Mouse (Mus musculus) forebrain, embryonic 15.5 days (tissue): ENCODE measurements around the gene Lmtk2. TPM values are rescaled to one million over a fixed set of nuclear protein-coding genes. Genes with fewer than 3 reads are reported as not detected.

Experiments used
- ATAC-seq: fragments of 200-750 bp; cut with Nextera tagmentation; replicated peaks from 2 replicates; pipeline ENCODE4 v1.8.0; 2017; ENCODE audit warnings: mild to moderate bottlenecking, moderate TSS enrichment, moderate library complexity
- H3K27ac ChIP-seq: fragments of 300-500 bp; sonication (generic); replicated peaks from 2 replicates; pipeline ENCODE4 v1.5.1; 2015; ENCODE audit warnings: mild to moderate bottlenecking, inconsistent platforms
- H3K27me3 ChIP-seq: fragments of 300-500 bp; sonication (generic); 2 replicates; pipeline ENCODE4 v1.6.1; 2015; ENCODE audit warnings: inconsistent platforms
- H3K36me3 ChIP-seq: fragments of 300-500 bp; sonication (generic); 2 replicates; pipeline ENCODE4 v1.6.1; 2015; ENCODE audit warnings: mild to moderate bottlenecking, inconsistent platforms
- H3K4me1 ChIP-seq: fragments of 300-500 bp; sonication (generic); 2 replicates; pipeline ENCODE4 v1.6.1; 2015; ENCODE audit warnings: inconsistent platforms
- H3K4me2 ChIP-seq: fragments of 300-500 bp; sonication (generic); replicated peaks from 2 replicates; pipeline ENCODE4 v1.6.1; 2015; ENCODE audit warnings: mild to moderate bottlenecking, inconsistent platforms
- H3K4me3 ChIP-seq: fragments of 300-500 bp; sonication (generic); 2 replicates; pipeline ENCODE4 v1.5.1; 2015; ENCODE audit warnings: mild to moderate bottlenecking, inconsistent platforms
- H3K9ac ChIP-seq: fragments of 300-500 bp; sonication (generic); replicated peaks from 2 replicates; pipeline ENCODE4 v1.6.1; 2015; ENCODE audit warnings: mild to moderate bottlenecking, inconsistent platforms
- H3K9me3 ChIP-seq: fragments of 300-500 bp; sonication (generic); 2 replicates; pipeline ENCODE4 v1.6.1; 2016; ENCODE audit warnings: inconsistent platforms
- WGBS: fragments of 180-500 bp; shearing (Covaris S2); methylation state at CpG from one replicate; pipeline ENCODE4 v1.1.7; 2015; ENCODE audit warnings: mixed read lengths; 5-methylcytosine and 5-hydroxymethylcytosine counted together
- polyA plus RNA-seq: library from polyadenylated mRNA; unstranded; fragments of >200 nt; fragmentation: Nextera tagmentation; extraction: Ambion mirVana; gene quantifications from 2 replicates; pipeline ENCODE4 v1.2.1, GENCODE M21; 2015

Gene Lmtk2
- polyA plus RNA-seq, 1 experiment from 2014 or later = 8.4 TPM

DNA sequence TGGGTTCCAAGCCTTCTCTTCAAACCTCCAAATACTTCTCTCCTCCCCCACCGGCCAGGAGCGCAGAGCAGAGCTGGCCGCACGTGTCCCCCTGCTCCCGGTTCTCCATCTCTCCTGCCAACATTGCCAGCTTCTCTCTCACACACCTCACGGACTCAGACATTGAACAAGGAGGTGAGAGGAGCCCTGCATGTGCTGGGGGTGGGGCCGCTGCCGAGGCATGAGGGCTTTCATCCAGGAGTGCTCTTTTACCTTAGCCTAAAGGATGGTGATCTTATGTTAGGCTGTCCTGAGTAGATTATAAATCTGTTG is 83.0 kb downstream of the Lmtk2 start:
- Histone ChIP-seq H3K36me3 (peaks cover 21% of the 10 kb centered on the region), H3K27me3 (no peaks in the 10 kb centered on the region), H3K4me1 (no peaks in the 10 kb centered on the region), H3K9ac (no peak overlapping the region), H3K4me2 (no peak overlapping the region), H3K4me3 (no peak overlapping the region), H3K9me3 (no peaks in the 10 kb centered on the region), H3K27ac (no peak overlapping the region)
- no peak for ATAC-seq
- 86% methylated on average over 8 of the region's 8 CpGs for WGBS

DNA sequence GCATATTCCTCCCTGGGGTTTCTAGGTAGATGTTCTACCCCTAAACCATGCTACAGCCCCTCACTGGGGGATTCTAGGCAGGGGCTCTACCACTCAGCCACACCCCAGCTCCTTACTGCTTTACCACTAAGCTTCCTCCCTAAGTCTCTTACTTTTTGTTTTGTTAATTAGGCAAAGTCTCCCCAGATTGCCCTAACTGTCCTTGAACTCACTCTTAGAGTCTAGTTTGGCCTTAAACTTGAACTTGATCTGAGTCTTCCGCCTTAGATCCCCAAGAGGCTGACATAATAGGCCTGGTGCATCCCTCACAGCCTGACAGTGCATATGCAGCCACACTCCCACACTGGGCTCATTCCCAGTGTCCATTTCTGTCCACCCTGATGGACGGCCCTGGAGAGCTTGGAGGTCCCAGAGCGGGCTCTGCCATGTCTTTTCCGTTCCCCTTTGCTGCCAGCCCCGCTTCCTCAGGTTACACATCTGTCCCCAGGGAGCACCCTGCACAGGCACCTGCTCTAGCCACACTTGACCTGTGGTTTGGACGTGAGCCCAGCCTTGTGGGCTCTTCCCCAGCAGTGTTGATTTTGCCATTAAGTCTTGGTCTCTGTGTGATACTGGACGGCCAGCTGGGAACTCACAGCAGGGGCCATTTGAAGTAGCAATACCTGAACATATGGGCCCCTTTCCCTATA is 83.6 kb downstream of the Lmtk2 start:
- no peak overlapping the region for H3K4me2 ChIP-seq
- H3K27me3 ChIP-seq = no peaks in the 10 kb centered on the region
- no peak overlapping the region for H3K4me3 ChIP-seq
- no peaks in the 10 kb centered on the region for H3K4me1 ChIP-seq
- peaks cover 16% of the 10 kb centered on the region for H3K36me3 ChIP-seq
- no peak for ATAC-seq
- WGBS = 82% methylated on average over 7 of the region's 7 CpGs
- no peaks in the 10 kb centered on the region for H3K9me3 ChIP-seq
- no peak overlapping the region for H3K27ac ChIP-seq
- H3K9ac ChIP-seq = no peak overlapping the region

DNA sequence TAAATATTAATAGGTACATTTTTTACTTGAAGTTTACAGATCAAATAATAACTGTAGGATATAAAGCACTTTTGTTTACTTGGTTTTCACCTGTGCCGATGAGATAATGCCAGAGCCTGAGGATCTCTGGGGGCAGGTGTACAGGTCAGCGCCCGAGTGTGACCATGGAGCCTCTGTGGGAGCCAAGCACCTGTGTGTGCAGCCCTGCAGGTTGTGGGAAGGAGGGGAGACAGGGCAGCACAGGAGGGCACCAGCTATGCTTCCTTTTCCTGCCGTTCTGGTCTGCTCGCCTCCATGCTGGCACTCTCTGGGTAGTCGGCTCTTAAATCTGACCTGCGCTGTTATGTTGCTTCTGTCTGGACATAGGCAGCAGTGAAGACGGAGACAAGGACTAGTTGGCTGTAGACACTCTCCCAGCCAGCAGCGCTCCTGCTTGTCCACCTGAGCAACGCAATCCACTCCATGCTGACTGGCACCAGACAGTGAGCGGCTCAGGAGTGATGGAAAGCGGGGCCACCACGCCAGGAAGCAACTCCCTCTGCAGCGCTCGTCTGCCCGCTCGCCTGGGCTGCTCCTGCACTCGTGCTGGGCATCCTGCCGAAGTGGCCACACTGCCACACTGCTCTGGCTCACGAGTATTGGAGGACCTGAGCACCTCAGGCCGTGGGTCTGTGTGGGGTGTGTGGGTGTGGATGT is 84.3 kb downstream of the Lmtk2 start:
- Histone ChIP-seq H3K4me3 (no peak overlapping the region), H3K9ac (no peak overlapping the region), H3K4me1 (no peaks in the 10 kb centered on the region), H3K36me3 (peaks cover 15% of the 10 kb centered on the region), H3K27me3 (no peaks in the 10 kb centered on the region), H3K9me3 (no peaks in the 10 kb centered on the region), H3K27ac (no peak overlapping the region), H3K4me2 (no peak overlapping the region)
- WGBS = 93% methylated on average over 21 of the region's 21 CpGs
- ATAC-seq = no peak

DNA sequence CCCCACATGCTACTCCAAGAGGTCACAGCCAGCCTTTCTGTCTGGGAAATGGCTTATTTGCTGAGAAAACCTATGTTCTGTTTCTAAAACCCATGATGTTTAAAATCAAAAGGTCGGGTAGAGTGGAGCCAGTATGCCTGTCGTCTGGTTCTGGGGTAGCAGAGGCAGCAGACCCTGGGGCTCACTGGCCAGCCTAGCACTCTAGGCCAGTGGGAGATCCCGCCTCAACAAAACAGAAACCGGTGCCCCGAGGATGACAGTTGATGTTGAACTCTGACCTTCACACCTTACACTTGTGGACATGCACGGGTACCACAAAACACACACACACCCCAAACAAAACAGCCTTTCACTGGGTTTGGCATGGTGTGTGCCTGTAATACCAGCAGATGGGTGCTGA is 88.2 kb downstream of the Lmtk2 start:
- 89% methylated on average over 6 of the region's 6 CpGs for WGBS
- H3K4me1 ChIP-seq = peaks cover 10% of the 10 kb centered on the region
- no peak overlapping the region for H3K4me2 ChIP-seq
- no peak overlapping the region for H3K9ac ChIP-seq
- H3K9me3 ChIP-seq = no peaks in the 10 kb centered on the region
- peaks cover 14% of the 10 kb centered on the region for H3K36me3 ChIP-seq
- ATAC-seq = no peak
- no peak overlapping the region for H3K4me3 ChIP-seq
- no peaks in the 10 kb centered on the region for H3K27me3 ChIP-seq
- no peak overlapping the region for H3K27ac ChIP-seq

DNA sequence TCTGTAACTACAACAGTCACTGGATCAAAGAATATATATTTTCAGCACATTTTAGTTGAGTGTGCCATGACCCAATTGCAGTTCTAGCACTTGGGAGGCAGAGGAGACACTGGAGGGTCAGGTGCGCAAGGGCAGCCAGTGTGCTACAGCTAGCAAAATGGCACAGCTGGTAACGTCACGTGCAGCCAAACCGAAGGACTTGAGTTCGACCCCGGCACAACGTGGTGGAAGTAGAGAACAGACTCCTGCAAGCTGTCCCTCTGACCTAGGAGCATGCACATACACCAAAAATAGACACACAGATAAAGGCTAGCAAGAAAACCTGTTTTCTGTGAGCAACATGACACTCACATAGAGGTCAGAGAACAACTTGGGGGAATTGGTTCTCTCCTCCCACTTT is 89.1 kb downstream of the Lmtk2 start:
- peaks cover 10% of the 10 kb centered on the region for H3K4me1 ChIP-seq
- no peak overlapping the region for H3K27ac ChIP-seq
- H3K27me3 ChIP-seq = no peaks in the 10 kb centered on the region
- no peaks in the 10 kb centered on the region for H3K9me3 ChIP-seq
- no peak overlapping the region for H3K4me2 ChIP-seq
- H3K36me3 ChIP-seq = peaks cover 13% of the 10 kb centered on the region
- H3K9ac ChIP-seq = no peak overlapping the region
- 79% methylated on average over 7 of the region's 7 CpGs for WGBS
- no peak overlapping the region for H3K4me3 ChIP-seq
- no peak for ATAC-seq

DNA sequence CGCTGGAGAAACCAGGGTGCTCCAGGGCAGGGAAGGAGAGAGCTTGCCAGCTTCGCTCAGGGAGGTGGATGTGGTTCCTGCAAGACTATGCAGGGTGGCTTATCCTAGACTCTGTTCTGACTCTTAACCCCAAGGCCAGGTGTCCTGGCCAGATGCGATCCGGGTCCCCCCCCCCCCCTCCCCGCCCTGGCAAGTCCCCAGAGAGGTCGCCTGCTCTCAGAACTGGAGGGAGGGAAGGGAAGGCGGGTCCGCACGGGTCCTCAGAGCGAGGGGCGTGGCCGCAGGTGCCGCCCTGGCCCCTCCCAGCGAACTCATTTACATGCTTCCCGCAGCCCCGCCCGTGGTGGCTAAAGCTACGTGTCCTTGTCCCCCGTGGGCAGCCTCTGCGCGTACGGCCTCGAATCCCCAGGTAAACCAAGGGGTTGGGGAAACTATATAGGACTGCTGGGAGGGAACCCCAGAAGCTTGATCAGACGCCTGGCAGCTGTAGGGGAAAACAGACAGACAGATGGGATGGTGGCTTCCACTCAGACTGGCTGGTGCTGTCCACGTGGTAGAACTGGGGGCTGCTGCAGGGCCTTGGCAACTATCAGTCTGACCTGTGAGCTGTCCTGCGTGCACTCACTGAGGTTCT is 89.8 kb downstream of the Lmtk2 start, which contains the start of gene Bhlha15:
Bhlha15 (plus strand) TSS at position 337 of the 634 bp plus-strand sequence.
- ATAC-seq = peak; percentile 24
- WGBS = 5% methylated on average over 17 of the region's 26 CpGs
- no peak within 1 kb of the TSS for H3K9ac ChIP-seq
- H3K9me3 ChIP-seq = no peaks in the 10 kb centered on the region
- H3K36me3 ChIP-seq = peaks cover 6% of the 10 kb centered on the region
- H3K4me1 ChIP-seq = peaks cover 10% of the 10 kb centered on the region
- no peaks in the 10 kb centered on the region for H3K27me3 ChIP-seq
- peak within 1 kb of the TSS; percentile 40 for H3K4me2 ChIP-seq
- no peak within 1 kb of the TSS for H3K27ac ChIP-seq
- peak within 1 kb of the TSS; percentile 20 for H3K4me3 ChIP-seq

GRCm38 (mm10) chr5:144191026-144191425 is 90.8 kb downstream of the Lmtk2 start:
- no peak overlapping the region for H3K4me3 ChIP-seq
- ATAC-seq = no peak
- peaks cover 10% of the 10 kb centered on the region for H3K4me1 ChIP-seq
- H3K9ac ChIP-seq = no peak overlapping the region
- no peaks in the 10 kb centered on the region; the same call in 1 of the 2 replicates for H3K36me3 ChIP-seq
- no peaks in the 10 kb centered on the region for H3K9me3 ChIP-seq
- H3K27me3 ChIP-seq = no peaks in the 10 kb centered on the region
- no peak overlapping the region for H3K4me2 ChIP-seq
- 49% methylated on average over 23 of the region's 23 CpGs for WGBS
- H3K27ac ChIP-seq = no peak overlapping the region

DNA sequence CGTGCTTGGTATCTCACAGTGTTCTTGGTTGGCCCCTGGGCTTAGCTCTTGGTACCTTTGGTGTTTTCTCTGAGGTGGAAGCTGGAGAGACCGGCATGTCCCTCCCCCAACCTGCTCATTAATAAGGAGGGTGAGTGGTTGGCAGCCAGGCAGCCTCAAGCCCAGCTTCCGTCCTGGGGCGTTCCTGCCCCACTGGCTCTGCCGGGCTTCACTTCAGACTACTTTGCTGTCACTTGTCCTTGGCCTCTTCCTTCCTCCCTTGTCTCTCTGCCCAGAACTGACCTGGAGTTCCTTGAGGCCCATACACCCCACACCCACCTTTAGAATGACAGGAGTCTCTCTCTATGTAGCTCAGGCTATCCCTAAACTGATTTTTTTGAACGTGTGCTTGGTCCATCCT is 92.4 kb downstream of the Lmtk2 start:
- H3K36me3 ChIP-seq = no peaks in the 10 kb centered on the region; the same call in 1 of the 2 replicates
- H3K4me2 ChIP-seq = no peak overlapping the region
- H3K27me3 ChIP-seq = no peaks in the 10 kb centered on the region
- 89% methylated on average over 6 of the region's 6 CpGs for WGBS
- H3K9me3 ChIP-seq = no peaks in the 10 kb centered on the region
- H3K9ac ChIP-seq = no peak overlapping the region
- no peak overlapping the region for H3K4me3 ChIP-seq
- H3K4me1 ChIP-seq = peaks cover 10% of the 10 kb centered on the region
- no peak overlapping the region for H3K27ac ChIP-seq
- ATAC-seq = no peak

DNA sequence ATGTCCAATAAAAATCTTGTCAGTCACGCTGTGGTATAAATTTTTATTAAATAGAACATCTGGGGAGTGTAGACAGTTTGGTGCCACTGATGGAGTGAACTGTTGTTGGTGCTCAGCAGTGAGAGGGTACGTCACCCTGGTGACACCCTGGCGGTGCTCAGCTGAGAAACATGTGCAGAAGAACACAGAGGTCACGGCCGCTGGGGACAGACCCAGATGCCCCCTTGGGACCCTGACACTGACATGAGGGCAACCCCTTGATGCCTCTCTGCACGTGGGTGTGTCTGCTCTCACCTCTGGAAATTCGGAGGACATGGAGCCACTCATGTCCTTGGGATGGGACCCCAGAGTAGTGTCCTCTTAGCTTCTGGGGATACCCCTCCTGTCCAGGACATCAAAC is 94.2 kb downstream of the Lmtk2 start:
- Histone ChIP-seq H3K4me2 (no peak overlapping the region), H3K36me3 (peaks cover 5% of the 10 kb centered on the region; the same call in 1 of the 2 replicates), H3K9ac (no peak overlapping the region), H3K27me3 (no peaks in the 10 kb centered on the region), H3K4me3 (no peak overlapping the region), H3K4me1 (peaks cover 10% of the 10 kb centered on the region), H3K27ac (no peak overlapping the region), H3K9me3 (no peaks in the 10 kb centered on the region)
- no peak for ATAC-seq
- 89% methylated on average over 7 of the region's 7 CpGs for WGBS

GRCm38 (mm10) chr5:144195567-144195966 is 95.3 kb downstream of the Lmtk2 start:
- Histone ChIP-seq H3K27ac (no peak overlapping the region), H3K27me3 (no peaks in the 10 kb centered on the region), H3K4me2 (no peak overlapping the region), H3K4me3 (no peak overlapping the region), H3K36me3 (peaks cover 9% of the 10 kb centered on the region; the same call in 1 of the 2 replicates), H3K4me1 (no peaks in the 10 kb centered on the region), H3K9ac (no peak overlapping the region), H3K9me3 (no peaks in the 10 kb centered on the region)
- 81% methylated on average over 8 of the region's 8 CpGs for WGBS
- no peak for ATAC-seq

- Histone ChIP-seq H3K27ac (no peak overlapping the region), H3K27me3 (no peaks in the 10 kb centered on the region), H3K4me3 (no peak overlapping the region), H3K4me1 (no peaks in the 10 kb centered on the region), H3K9me3 (no peaks in the 10 kb centered on the region), H3K4me2 (no peak overlapping the region), H3K9ac (no peak overlapping the region), H3K36me3 (peaks cover 49% of the 10 kb centered on the region)
- WGBS = 79% methylated on average over 11 of the region's 11 CpGs
- ATAC-seq = no peak
Measured at GRCm38 (mm10) chr5:144200616-144201015, 100.4 kb downstream of the Lmtk2 start.

GRCm38 (mm10) chr5:144202430-144202829 is 102.2 kb downstream of the Lmtk2 start:
- no peak overlapping the region for H3K27ac ChIP-seq
- no peaks in the 10 kb centered on the region for H3K27me3 ChIP-seq
- no peak overlapping the region for H3K4me3 ChIP-seq
- no peak overlapping the region for H3K9ac ChIP-seq
- no peaks in the 10 kb centered on the region for H3K4me1 ChIP-seq
- H3K4me2 ChIP-seq = no peak overlapping the region
- ATAC-seq = no peak
- H3K9me3 ChIP-seq = no peaks in the 10 kb centered on the region
- H3K36me3 ChIP-seq = peaks cover 66% of the 10 kb centered on the region
- 97% methylated on average over 6 of the region's 6 CpGs for WGBS
